Mouse (Mus musculus): ENCODE measurements around the gene Platr17.
A peak's percentile ranks its signal among the peaks of the same experiment; 100 is the strongest.

Platr17 gene

DNA sequence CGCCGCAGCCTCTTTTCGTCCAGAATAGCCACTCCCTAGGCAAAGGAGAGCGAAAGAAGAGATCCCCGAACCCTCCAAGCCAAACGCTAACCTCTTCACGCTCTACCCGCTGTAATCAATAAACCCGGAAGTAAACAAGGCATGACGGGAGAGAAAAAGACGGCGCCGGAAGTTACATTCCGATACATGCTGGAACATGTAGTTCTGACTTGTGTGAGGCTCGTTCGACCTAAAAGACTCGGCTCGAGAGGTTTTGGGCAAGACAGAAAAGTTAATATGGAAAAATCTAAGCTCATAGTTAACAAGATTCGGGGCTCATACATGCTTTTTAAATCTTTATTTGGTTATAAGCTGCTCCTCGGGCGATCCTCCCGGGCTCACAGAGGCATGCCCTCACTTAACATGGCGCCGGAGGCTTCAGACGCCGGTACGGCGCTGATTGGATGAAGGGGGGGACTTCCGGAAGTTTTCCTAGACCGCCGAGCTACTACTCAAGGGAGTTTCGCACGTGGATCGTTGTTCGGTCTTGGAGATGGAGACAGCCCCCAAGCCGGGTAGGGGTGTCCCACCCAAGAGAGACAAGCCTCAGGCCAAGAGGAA lies 35.4 kb downstream of the Platr17 start, which contains the start of the genes Pfdn6 and Wdr46:
Pfdn6 (minus strand) TSS at position 138 of the 600 bp plus-strand sequence.
Wdr46 (plus strand) TSS at position 455 of the 600 bp plus-strand sequence.
- peak; percentile 83 for DNase-seq (ENCODE audit: low spot score)

GRCm38 (mm10) chr17:33940981-33941380 lies 36.0 kb downstream of the Platr17 start:
- no peak for DNase-seq (ENCODE audit: low spot score)

DNA sequence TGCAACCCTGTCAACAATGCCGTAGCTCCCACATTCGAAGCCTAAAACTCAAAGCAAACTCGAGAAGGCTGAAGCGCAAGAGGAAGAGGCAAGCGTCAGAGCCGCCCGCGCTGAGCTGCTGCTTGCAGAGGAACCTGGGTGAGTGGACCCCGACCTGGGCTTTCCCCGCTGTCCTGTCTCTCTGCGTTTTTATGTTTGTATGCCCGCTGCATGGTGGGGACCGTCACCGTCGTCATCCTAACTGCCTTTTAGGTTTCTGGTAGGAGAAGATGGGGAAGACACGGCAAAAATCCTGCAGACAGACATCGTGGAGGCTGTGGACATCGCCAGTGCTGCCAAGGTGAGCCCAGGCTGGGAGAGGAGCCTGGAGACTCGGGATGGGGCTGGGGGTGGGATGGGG lies 36.4 kb downstream of the Platr17 start:
- no peak for DNase-seq (ENCODE audit: low spot score)

DNA sequence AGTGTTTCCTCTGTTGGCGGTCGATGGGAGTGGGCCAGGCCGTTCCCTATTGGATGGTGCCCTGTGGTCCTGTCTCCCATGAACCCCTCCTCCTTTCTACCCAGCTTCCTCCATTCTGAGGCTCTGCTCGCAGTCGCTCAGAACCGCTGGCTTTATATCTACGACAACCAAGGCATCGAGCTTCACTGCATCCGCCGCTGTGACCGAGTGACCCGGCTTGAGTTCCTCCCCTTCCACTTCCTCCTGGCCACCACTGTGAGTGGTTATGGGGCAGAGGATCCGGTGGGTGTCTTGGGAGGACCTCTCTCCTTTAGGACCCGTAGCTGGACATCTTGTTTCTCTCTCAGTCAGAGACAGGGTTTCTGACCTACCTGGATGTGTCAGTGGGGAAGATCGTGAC lies 38.5 kb downstream of the Platr17 start:
- DNase-seq (ENCODE audit: low spot score) = no peak

DNA sequence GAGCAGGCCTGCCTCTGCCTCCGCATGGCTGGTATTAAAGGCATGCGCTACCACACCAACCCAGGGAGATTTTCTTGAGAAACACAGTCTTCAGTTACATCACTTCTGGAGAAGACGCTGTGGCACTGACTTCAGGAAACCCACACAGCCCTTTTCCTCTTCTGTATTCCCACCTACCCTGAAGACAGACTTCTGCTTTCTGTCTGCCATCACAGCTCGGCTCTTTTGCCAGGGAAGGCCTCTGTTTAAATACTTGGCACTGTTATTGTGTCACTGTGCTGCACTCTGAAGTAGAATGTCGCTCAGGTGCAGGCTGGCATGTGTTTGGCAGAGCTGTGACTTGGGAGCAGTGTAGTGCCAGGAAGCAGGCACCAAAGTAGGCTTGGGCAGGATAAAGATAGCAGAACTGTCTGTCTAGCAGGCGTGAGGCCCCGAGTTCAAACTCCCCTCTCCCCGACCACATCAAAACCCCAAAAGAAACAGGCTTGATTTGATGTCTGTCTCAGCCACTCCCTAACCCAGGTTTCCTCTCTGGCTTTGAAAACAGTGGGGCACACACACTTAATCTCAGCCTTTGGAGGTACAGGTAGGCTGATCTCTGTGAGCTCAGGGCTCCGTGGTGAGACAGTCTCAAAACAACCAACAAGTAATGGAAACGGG lies 42.6 kb downstream of the Platr17 start:
- no peak for DNase-seq (ENCODE audit: low spot score)

- DNase-seq (ENCODE audit: low spot score) = peak; percentile 6
Observed at GRCm38 (mm10) chr17:33948090-33948904, 43.4 kb downstream of the Platr17 start.

- peak; percentile 36 for DNase-seq (ENCODE audit: low spot score)
Observed at GRCm38 (mm10) chr17:33948905-33949537, 44.1 kb downstream of the Platr17 start.

DNA sequence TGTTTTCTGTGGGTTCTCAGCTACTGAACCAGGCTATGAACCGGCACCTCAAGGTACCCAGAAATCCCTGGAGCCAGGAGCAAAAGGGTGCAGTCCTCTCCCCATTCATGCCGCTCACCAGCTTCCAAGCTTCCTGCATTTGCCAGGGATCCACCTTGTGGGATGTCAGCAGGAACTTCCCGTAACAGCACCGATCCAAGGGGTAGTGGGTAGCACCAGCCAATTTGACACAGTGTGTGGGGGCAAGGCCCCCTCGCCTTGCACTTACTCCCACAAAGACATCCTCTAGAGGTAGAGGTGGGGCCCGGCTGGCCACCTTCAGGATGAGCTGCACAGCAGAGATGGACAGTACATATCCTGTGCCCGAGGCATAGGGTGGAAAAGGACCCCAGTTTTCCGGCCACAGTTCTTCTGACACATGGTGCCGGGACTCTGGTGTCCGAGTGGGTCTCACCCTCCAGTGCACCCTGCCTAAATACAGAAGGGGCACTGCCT lies 45.2 kb downstream of the Platr17 start:
- DNase-seq (ENCODE audit: low spot score) = peak; percentile 7

- DNase-seq (ENCODE audit: low spot score) = peak; percentile 78
Observed at GRCm38 (mm10) chr17:33951021-33951946, 46.3 kb downstream of the Platr17 start, which contains the start of gene B3galt4. Gene B3galt4 (minus strand): TSS chr17:33951488.

- DNase-seq (ENCODE audit: low spot score) = peak; percentile 7
Observed at GRCm38 (mm10) chr17:33952015-33952414, 47.1 kb downstream of the Platr17 start.

- DNase-seq (ENCODE audit: low spot score) = no peak
Observed at GRCm38 (mm10) chr17:33952879-33953278, 47.9 kb downstream of the Platr17 start.

- DNase-seq (ENCODE audit: low spot score) = no peak
Observed at GRCm38 (mm10) chr17:33953310-33953709, 48.4 kb downstream of the Platr17 start.

DNA sequence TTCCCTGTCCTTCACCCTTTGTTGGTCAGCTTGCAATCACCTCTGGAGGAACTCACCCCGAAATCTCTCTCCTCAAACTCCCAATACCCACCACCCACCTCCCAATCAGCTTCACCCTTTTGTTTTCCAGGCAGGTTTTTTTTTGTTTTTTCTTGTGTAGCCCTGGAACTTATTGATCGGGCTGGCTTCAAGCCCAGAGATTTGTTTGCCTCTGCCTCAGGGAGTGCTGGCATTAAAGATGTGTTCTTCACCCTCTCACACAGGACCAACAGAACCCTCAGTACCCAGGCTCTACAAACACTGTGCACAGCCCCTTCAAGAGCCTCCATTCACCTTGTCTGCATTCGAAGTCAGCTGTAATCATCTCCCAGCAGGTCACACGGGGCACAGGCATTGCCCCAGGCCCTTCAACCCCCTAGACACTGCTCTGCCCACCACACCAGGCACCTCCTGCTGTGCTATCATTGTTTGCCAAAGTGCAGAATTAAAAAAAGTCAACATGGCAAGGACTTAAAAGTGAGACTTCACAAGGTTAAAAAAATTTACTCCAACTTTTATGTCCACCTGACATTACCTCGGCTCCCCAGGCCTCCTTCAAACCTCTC lies 49.1 kb downstream of the Platr17 start:
- no peak for DNase-seq (ENCODE audit: low spot score)

GRCm38 (mm10) chr17:33954646-33955554 lies 50.0 kb downstream of the Platr17 start:
- DNase-seq (ENCODE audit: low spot score) = peak; percentile 2

DNA sequence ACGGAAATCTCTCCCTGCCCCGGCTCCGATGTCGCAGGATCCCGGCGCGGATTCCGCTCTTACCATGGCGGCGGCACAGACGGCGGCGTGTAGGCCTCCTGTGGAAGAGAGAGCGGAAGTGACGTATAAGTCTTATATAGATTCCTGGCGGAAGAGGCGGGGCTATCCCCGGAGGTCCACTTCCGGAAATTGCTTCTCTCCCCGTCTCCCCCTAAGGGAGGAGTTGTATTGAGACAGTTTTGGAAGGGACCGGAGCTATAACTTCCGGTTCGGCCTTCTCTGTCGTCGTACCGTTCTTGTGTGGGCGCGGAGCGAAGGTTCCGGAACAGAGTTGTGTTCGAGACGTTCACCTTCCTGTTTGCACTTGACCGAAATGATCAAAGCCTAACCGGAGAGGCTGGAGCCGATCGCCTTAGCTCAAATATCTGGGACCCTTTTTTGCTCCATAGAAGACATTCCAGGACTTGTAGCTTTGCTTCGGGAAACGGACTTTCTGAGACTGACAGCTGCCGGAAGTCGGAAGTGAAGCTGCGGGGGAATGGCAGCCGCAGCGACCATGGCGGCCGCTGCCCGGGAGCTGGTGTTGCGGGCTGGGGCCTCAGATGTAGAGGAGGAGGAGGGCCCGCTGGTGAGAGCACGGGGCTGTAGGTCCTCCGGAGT lies 50.8 kb downstream of the Platr17 start, which contains the start of the genes Vps52 and Rps18:
Vps52 (plus strand) TSS at position 258 of the 660 bp plus-strand sequence.
Rps18 (minus strand) TSS at position 447 of the 660 bp plus-strand sequence.
- DNase-seq (ENCODE audit: low spot score) = peak; percentile 90
